Mouse (Mus musculus) midbrain, postnatal 0 days (tissue): ENCODE measurements at regions not wholly inside any gene's neighbourhood (a gene's known extent, or its start where the extent isn't known, plus 50 kb on each side); places are given as distances from the start of the nearest gene placed in this dataset.

ENCODE experiments used
- ATAC-seq: fragments of 200-750 bp; cut with Nextera tagmentation; 2 replicates; pipeline ENCODE4 v1.8.0; 2017; ENCODE audit warnings: moderate number of reproducible peaks, mild to moderate bottlenecking, moderate TSS enrichment, moderate library complexity; ENCODE audit not compliant: low FRiP score
- DNase-seq: peaks from one replicate; pipeline ENCODE4 v3.0.0-alpha.2; 2015; ENCODE audit warnings: low spot score
- H3K27ac ChIP-seq: fragments of 300-500 bp; sonication (generic); 2 replicates; pipeline ENCODE4 v1.5.1; 2014; ENCODE audit warnings: low read depth, mild to moderate bottlenecking, low read length, mixed read lengths
- H3K27me3 ChIP-seq: fragments of 300-500 bp; sonication (generic); 2 replicates; pipeline ENCODE4 v1.6.1; 2014; ENCODE audit warnings: low read length, control low read depth, mixed read lengths; ENCODE audit not compliant: insufficient read depth
- H3K36me3 ChIP-seq: fragments of 300-500 bp; sonication (generic); 2 replicates; pipeline ENCODE4 v1.6.1; 2014; ENCODE audit warnings: low read length, control low read depth, mixed read lengths; ENCODE audit not compliant: insufficient read depth
- H3K4me1 ChIP-seq: fragments of 300-500 bp; sonication (generic); 2 replicates; pipeline ENCODE4 v1.6.1; 2014; ENCODE audit warnings: mild to moderate bottlenecking, control low read depth, antibody characterized with exemption, low read length, mixed read lengths; ENCODE audit not compliant: insufficient read depth
- H3K4me2 ChIP-seq: fragments of 300-500 bp; sonication (generic); 2 replicates; pipeline ENCODE4 v1.6.1; 2014; ENCODE audit warnings: low read depth, mild to moderate bottlenecking, low read length, mixed read lengths; ENCODE audit not compliant: poor library complexity, severe bottlenecking
- H3K4me3 ChIP-seq: fragments of 300-500 bp; sonication (generic); 2 replicates; pipeline ENCODE4 v1.5.1; 2014; ENCODE audit warnings: low read depth, mild to moderate bottlenecking, low read length, moderate library complexity
- H3K9ac ChIP-seq: fragments of 300-500 bp; sonication (generic); replicated peaks from 2 replicates; pipeline ENCODE4 v1.6.1; 2014; ENCODE audit warnings: mild to moderate bottlenecking, low read length, moderate library complexity, mixed read lengths; ENCODE audit not compliant: poor library complexity, severe bottlenecking
- H3K9me3 ChIP-seq: fragments of 300-500 bp; sonication (generic); 2 replicates; pipeline ENCODE4 v1.6.1; 2016; ENCODE audit warnings: low read length, control low read depth
- CTCF ChIP-seq: IDR thresholded peaks from 2 replicates; pipeline ENCODE4 v1.5.1; 2016; ENCODE audit warnings: antibody characterized with exemption, mild to moderate bottlenecking
- WGBS: fragments of 180-500 bp; shearing (Covaris S2); extraction: QIAGEN DNeasy Blood & Tissue Kit; methylation state at CpG from one replicate; pipeline ENCODE4 v1.1.7; 2014; 5-methylcytosine and 5-hydroxymethylcytosine counted together

DNA sequence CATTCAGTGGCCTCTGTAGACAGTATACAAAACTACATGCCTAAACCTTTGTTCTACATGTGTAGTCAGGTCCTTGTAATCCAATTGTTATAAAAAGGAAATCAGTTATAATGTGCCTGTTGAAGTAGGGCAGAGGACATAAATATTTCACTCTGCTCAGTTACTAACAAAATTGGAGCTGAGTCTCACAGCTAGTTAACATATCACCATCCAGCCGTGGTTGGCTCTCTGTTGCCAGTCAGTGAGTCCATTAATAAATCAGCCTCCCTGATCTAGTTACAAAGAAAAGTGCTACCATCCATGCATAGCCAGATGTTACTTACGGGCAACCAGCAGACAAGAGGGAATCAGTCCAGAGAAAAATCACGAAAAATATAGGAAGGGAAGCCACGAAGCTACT, 382.8 kb downstream of the Adamts20 start:
- WGBS = 85% methylated on average over 4 of the region's 4 CpGs
- Histone ChIP-seq H3K9ac (no peak overlapping the region), H3K4me1 (no peaks in the 10 kb centered on the region), H3K9me3 (no peaks in the 10 kb centered on the region; the same call in 1 of the 2 replicates), H3K27ac (no peak overlapping the region), H3K4me2 (no peak overlapping the region), H3K27me3 (no peaks in the 10 kb centered on the region), H3K4me3 (no peak overlapping the region), H3K36me3 (no peaks in the 10 kb centered on the region)
- DNase-seq (no peak), ATAC-seq (no peak)
- TF ChIP-seq CTCF = no peak

- DNase-seq (no peak), ATAC-seq (no peak)
- no peaks in the 10 kb centered on the region for H3K4me1 ChIP-seq
- WGBS = 93% methylated on average over 6 of the region's 6 CpGs
- H3K4me3 ChIP-seq = no peak overlapping the region
- no peak overlapping the region for H3K9ac ChIP-seq
- H3K27ac ChIP-seq = no peak overlapping the region
- TF ChIP-seq CTCF = no peak
- no peak overlapping the region for H3K4me2 ChIP-seq
- no peaks in the 10 kb centered on the region for H3K9me3 ChIP-seq
- H3K36me3 ChIP-seq = no peaks in the 10 kb centered on the region
- no peaks in the 10 kb centered on the region for H3K27me3 ChIP-seq
These were observed 388.2 kb downstream of the Adamts20 start for GRCm38 (mm10) chr15:94077056-94077455.

DNA sequence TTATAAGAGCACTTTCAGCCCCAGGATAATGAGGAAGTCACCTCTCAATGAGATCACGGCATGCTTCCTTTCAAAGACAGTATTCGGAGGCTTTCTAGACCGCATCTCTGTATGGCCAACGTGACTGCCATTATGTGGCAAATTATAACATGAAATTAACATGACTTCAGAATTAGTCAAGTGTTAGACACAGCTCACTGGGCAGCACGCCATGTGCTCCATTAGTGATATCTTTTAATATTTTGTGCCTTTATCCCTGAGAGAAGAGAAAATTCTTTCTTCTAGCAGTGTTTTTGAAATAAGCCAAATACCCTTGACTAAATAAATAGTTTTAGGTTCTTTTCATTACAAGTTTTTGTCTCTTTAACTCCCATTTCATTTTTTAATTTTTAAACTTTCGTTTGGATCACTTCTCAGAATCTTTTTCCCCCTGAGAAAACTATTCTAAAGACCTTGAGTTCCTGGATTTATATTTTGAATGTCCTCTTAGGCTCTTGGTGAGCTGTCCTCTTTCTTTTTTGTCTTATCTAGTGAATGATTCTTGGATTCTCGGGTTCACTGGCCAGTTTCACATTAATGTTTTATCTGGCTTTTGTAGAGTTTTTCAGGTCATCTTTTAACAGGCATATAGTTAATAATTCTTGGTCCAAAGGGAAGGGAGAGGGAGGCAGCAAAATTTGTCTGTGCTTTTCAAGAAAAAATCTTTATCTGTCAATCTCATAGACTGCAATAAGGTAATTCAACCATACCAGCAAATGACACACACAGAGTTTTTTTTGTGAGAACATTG, 390.9 kb downstream of the Adamts20 start:
- H3K4me3 ChIP-seq = no peak overlapping the region
- ATAC-seq = no peak
- TF ChIP-seq CTCF = no peak
- H3K27ac ChIP-seq = no peak overlapping the region
- H3K4me1 ChIP-seq = no peaks in the 10 kb centered on the region
- DNase-seq = no peak
- no peaks in the 10 kb centered on the region for H3K27me3 ChIP-seq
- H3K36me3 ChIP-seq = no peaks in the 10 kb centered on the region
- no peaks in the 10 kb centered on the region for H3K9me3 ChIP-seq
- no peak overlapping the region for H3K4me2 ChIP-seq
- 74% methylated on average over 7 of the region's 7 CpGs for WGBS
- H3K9ac ChIP-seq = no peak overlapping the region

DNA sequence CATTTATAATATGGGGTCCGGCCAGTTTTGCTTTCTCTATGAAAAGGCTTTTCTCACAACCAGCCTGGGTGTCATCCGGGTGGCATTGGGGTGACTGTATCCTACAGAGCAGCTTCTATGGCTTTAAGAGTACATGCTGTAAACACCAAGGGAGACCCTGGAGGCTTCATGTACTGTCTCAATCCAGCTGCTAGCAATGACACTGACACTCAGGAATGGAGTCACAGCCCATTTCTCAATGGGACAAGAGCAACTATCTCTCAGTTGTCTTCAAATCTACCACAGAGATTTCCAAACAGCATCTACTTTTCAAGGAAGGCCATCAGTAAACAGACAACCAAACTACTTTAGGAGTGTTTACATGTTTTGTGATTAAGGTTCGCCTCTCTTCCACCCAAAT, 397.5 kb downstream of the Adamts20 start:
- TF ChIP-seq CTCF = no peak
- no peak for ATAC-seq
- no peak overlapping the region for H3K27ac ChIP-seq
- H3K4me3 ChIP-seq = no peak overlapping the region
- no peaks in the 10 kb centered on the region for H3K36me3 ChIP-seq
- no peak for DNase-seq
- H3K9me3 ChIP-seq = no peaks in the 10 kb centered on the region
- H3K9ac ChIP-seq = no peak overlapping the region
- no peak overlapping the region for H3K4me2 ChIP-seq
- H3K4me1 ChIP-seq = no peaks in the 10 kb centered on the region
- 91% methylated on average over 3 of the region's 3 CpGs for WGBS
- H3K27me3 ChIP-seq = no peaks in the 10 kb centered on the region

DNA sequence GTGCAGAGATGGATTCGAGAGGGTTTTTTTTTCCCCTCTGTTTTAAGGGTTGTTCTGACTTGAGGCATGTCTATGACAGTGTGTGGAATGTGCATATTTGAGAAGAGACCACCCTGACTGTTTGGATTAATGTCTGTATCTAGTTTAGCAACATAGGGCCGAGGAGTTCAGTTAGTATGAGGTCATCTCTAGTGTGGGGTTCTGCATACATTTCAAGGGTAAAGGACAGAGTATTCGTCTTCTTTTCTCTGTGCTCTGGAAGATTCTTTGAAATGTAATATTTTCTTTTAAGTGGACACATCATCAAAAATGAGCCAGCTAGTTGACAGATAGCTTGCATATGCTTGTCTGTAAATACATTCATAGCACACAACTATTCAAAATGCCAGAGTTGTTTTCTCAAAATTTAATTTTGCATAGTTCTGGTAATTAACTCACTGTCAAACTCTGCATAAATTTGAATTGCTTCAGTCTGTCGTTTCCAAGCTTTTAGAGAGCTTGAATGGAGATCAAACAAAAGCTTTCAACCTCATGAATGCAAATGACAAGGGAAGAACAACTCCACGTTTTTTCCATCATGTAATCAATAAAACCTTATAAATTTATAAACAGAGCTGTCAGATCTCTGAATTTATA, 415.5 kb downstream of the Adamts20 start:
- no peak for ATAC-seq
- 35% methylated on average over 5 of the region's 5 CpGs for WGBS

DNA sequence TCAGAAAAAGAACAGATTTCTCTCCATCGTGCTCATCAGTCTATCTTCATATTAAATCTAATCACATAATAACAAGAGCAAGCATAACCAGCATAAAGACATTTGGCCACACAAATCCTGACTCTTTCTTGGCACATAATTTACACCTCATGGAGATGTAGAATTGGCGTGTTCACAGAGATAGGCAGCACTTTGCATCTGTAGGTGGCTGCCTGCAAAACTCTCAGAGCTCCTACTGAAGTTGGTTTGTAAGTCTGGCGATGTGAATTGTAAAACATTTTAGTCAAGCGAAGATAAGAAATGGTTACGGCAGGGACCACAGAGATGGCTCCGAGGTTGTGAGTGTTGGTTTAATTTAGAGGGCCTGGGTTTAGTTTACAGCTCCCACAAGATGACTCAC, 419.0 kb downstream of the Adamts20 start:
- ATAC-seq (no peak), DNase-seq (no peak)
- H3K4me2 ChIP-seq = no peak overlapping the region
- no peak overlapping the region for H3K4me3 ChIP-seq
- H3K9ac ChIP-seq = no peak overlapping the region
- no peaks in the 10 kb centered on the region for H3K27me3 ChIP-seq
- H3K36me3 ChIP-seq = no peaks in the 10 kb centered on the region
- H3K4me1 ChIP-seq = no peaks in the 10 kb centered on the region
- no peak for TF ChIP-seq CTCF
- WGBS = 95% methylated on average over 6 of the region's 6 CpGs
- H3K9me3 ChIP-seq = no peaks in the 10 kb centered on the region
- no peak overlapping the region for H3K27ac ChIP-seq

More for the DNA sequence above, 415.5 kb downstream of the Adamts20 start:
- H3K4me2 ChIP-seq = no peak overlapping the region
- no peaks in the 10 kb centered on the region for H3K27me3 ChIP-seq
- TF ChIP-seq CTCF = no peak
- no peaks in the 10 kb centered on the region for H3K36me3 ChIP-seq
- no peak overlapping the region for H3K9ac ChIP-seq
- H3K4me1 ChIP-seq = no peaks in the 10 kb centered on the region
- DNase-seq = no peak
- no peak overlapping the region for H3K4me3 ChIP-seq
- H3K9me3 ChIP-seq = no peaks in the 10 kb centered on the region
- no peak overlapping the region for H3K27ac ChIP-seq
